Mouse (Mus musculus): ENCODE measurements around the gene Thop1. TPM values are rescaled to one million over a fixed set of nuclear protein-coding genes. Genes with fewer than 3 reads are reported as not detected.
A peak's percentile ranks its signal among the peaks of the same experiment; 100 is the strongest.

Thop1 gene
- polyA plus RNA-seq, 2 experiments = 54.1 to 79.0 TPM

DNA sequence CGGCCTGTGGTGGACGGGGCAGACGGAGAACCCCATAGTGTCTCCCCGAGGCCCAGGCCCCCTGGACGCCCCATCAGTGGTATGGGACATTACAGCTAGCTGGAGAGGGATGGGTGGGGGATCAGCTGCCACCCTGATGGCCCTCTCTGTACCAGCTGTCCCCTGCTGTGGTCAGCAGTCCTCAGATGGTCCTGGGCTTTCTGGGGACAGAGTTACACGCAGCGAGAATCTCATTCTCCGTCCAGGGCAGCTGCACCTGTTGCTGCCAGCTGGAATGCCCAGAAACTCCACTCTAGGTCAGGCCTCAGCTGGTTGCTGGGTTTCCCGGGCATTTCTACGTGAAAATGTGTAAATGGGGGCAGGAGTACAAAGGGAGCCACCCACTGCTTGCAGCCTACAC, 49.8 kb downstream of the Thop1 start:
- no peak for DNase-seq (ENCODE audit: low spot score)
- Histone ChIP-seq H3K4me3 (replicated peaks; ENCODE audit: low read length) (no peak overlapping the region), H3K27me3 (ENCODE audit: control insufficient read depth, insufficient read depth, low read length) (no peaks in the 10 kb centered on the region), H3K4me1 (ENCODE audit: control insufficient read depth, insufficient read depth, low read length) (no peaks in the 10 kb centered on the region), H3K9me3 (ENCODE audit: control insufficient read depth, low read length) (no peaks in the 10 kb centered on the region), H3K36me3 (ENCODE audit: control insufficient read depth, insufficient read depth, low read length) (peaks cover 94% of the 10 kb centered on the region), H3K27ac (replicated peaks; ENCODE audit: low read depth, low read length) (no peak overlapping the region), H3K9ac (ENCODE audit: low read depth, low read length, severe bottlenecking) (no peak overlapping the region), H3K4me2 (replicated peaks; ENCODE audit: low read depth, low read length, severe bottlenecking) (no peak overlapping the region)
- ATAC-seq (ENCODE audit: low FRiP score, low read depth) = 0 out of 2 replicates have a peak, but pooled peaks have one; percentile 3
- TF ChIP-seq POLR2A (IDR thresholded peaks at IDR 0.05; ENCODE audit: borderline replicate concordance, extremely low read depth, insufficient read depth, insufficient read length) = no peak
- WGBS = 89% methylated on average over 10 of the region's 10 CpGs

DNA sequence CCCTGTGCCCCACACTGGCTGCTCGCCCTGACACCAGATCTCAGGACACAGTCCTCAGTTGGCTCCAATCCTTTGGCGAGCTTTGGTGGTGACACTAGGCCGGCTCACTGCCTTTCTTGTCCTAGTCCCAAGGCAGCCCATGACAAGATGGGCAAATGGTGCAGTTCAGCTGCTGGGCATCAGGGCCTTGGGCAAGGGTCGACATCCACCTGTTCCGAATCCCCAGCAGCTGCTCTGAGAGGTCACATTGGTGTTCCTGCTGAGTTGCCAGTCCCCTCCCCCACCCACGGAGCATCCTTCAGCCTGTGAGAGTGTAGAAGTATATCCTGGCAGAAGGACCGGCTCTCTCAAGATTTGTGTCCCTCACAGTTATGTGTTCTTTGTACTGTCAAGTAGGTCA, 50.8 kb downstream of the Thop1 start:
- peaks cover 87% of the 10 kb centered on the region for H3K36me3 ChIP-seq (ENCODE audit: control insufficient read depth, insufficient read depth, low read length)
- no peak for DNase-seq (ENCODE audit: low spot score)
- no peak overlapping the region for H3K27ac ChIP-seq (replicated peaks; ENCODE audit: low read depth, low read length)
- no peaks in the 10 kb centered on the region for H3K9me3 ChIP-seq (ENCODE audit: control insufficient read depth, low read length)
- H3K4me2 ChIP-seq (replicated peaks; ENCODE audit: low read depth, low read length, severe bottlenecking) = no peak overlapping the region
- WGBS = 84% methylated on average over 7 of the region's 7 CpGs
- TF ChIP-seq POLR2A (IDR thresholded peaks at IDR 0.05; ENCODE audit: borderline replicate concordance, extremely low read depth, insufficient read depth, insufficient read length) = no peak
- H3K4me3 ChIP-seq (replicated peaks; ENCODE audit: low read length) = no peak overlapping the region
- H3K9ac ChIP-seq (ENCODE audit: low read depth, low read length, severe bottlenecking) = no peak overlapping the region
- ATAC-seq (ENCODE audit: low FRiP score, low read depth) = no peak
- no peaks in the 10 kb centered on the region for H3K4me1 ChIP-seq (ENCODE audit: control insufficient read depth, insufficient read depth, low read length)
- H3K27me3 ChIP-seq (ENCODE audit: control insufficient read depth, insufficient read depth, low read length) = no peaks in the 10 kb centered on the region

DNA sequence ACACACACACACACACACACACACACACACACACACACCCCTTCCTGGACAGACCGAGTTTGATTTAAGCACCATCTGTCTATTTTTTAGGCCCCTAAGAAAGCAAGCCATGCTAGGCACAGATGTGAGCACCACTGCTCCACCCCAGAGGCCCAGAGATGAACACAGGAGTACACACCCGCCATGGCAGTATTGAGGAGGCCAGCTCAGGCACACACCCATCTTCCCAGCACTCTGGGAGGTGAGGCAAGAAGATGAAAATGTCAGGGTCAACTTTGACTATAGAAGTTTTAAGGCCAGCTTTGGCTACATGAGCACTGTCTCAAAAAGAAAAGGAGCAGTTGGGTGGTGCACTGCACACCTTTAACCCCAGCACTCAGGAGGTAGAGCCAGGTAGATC, 53.1 kb downstream of the Thop1 start:
- DNase-seq (ENCODE audit: low spot score) = no peak
- Histone ChIP-seq H3K36me3 (ENCODE audit: control insufficient read depth, insufficient read depth, low read length) (peaks cover 69% of the 10 kb centered on the region), H3K9ac (ENCODE audit: low read depth, low read length, severe bottlenecking) (no peak overlapping the region), H3K27ac (replicated peaks; ENCODE audit: low read depth, low read length) (no peak overlapping the region), H3K27me3 (ENCODE audit: control insufficient read depth, insufficient read depth, low read length) (no peaks in the 10 kb centered on the region), H3K9me3 (ENCODE audit: control insufficient read depth, low read length) (no peaks in the 10 kb centered on the region), H3K4me2 (replicated peaks; ENCODE audit: low read depth, low read length, severe bottlenecking) (no peak overlapping the region), H3K4me3 (replicated peaks; ENCODE audit: low read length) (no peak overlapping the region), H3K4me1 (ENCODE audit: control insufficient read depth, insufficient read depth, low read length) (no peaks in the 10 kb centered on the region)
- no peak for TF ChIP-seq POLR2A (IDR thresholded peaks at IDR 0.05; ENCODE audit: borderline replicate concordance, extremely low read depth, insufficient read depth, insufficient read length)
- WGBS = 83% methylated on average over 2 of the region's 2 CpGs
- ATAC-seq (ENCODE audit: low FRiP score, low read depth) = no peak

DNA sequence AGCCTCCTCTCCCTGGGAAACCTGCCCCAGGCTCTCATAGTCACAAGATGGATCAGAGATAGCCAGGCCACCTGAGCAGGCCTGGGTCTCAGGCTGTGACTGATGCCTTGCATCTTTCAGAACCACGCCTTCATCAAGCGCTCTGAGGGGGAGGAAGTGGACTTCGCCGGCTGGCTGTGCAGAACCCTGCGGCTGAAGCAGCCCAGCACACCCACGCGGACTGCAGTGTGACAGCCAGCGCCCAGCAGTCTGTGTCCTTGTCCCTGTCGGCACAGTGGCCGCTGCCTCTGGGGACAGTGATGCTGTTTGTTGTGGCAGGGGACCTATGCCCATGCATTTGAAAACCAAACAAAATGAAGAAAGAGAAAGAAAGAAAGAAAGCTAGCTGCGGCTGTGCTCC, 53.7 kb downstream of the Thop1 start:
- TF ChIP-seq POLR2A (IDR thresholded peaks at IDR 0.05; ENCODE audit: borderline replicate concordance, extremely low read depth, insufficient read depth, insufficient read length) = no peak
- ATAC-seq (ENCODE audit: low FRiP score, low read depth) (no peak), DNase-seq (ENCODE audit: low spot score) (no peak)
- Histone ChIP-seq H3K36me3 (ENCODE audit: control insufficient read depth, insufficient read depth, low read length) (peaks cover 64% of the 10 kb centered on the region), H3K9ac (ENCODE audit: low read depth, low read length, severe bottlenecking) (no peak overlapping the region), H3K27me3 (ENCODE audit: control insufficient read depth, insufficient read depth, low read length) (no peaks in the 10 kb centered on the region), H3K27ac (replicated peaks; ENCODE audit: low read depth, low read length) (no peak overlapping the region), H3K4me2 (replicated peaks; ENCODE audit: low read depth, low read length, severe bottlenecking) (no peak overlapping the region), H3K4me3 (replicated peaks; ENCODE audit: low read length) (no peak overlapping the region), H3K9me3 (ENCODE audit: control insufficient read depth, low read length) (no peaks in the 10 kb centered on the region), H3K4me1 (ENCODE audit: control insufficient read depth, insufficient read depth, low read length) (peaks cover 1% of the 10 kb centered on the region; the same call in 1 of the 2 replicates)
- WGBS = 84% methylated on average over 11 of the region's 11 CpGs

Small RNA genes lying within 50 kb of the gene (microRNA-seq; reads per million reads assigned to microRNA genes)
- gene Mir5615-1 = not detected
- not detected for gene Mir5615-2

Other genes starting within 250 kb of the Thop1 start
- 882 and 1,248 TPM in 2 replicates for gene Oaz1, start 243.4 kb upstream of the Thop1 start, polyA plus RNA-seq (2012; rRNA removed)
- 1,813 and 1,884 TPM in 2 replicates for gene Oaz1, start 243.4 kb upstream of the Thop1 start, polyA plus RNA-seq (2014; fragmentation: Nextera tagmentation; extraction: Ambion mirVana)
- 0.88 and 1.4 TPM in 2 replicates for gene Lingo3, start 226.0 kb upstream of the Thop1 start, polyA plus RNA-seq (2012; rRNA removed)
- gene Lingo3, start 226.0 kb upstream of the Thop1 start, polyA plus RNA-seq (2014; fragmentation: Nextera tagmentation; extraction: Ambion mirVana) = 0.56 and 0.82 TPM in 2 replicates
- 366 and 417 TPM in 2 replicates for gene Lsm7, start 214.8 kb upstream of the Thop1 start, polyA plus RNA-seq (2012; rRNA removed)
- gene Lsm7, start 214.8 kb upstream of the Thop1 start, polyA plus RNA-seq (2014; fragmentation: Nextera tagmentation; extraction: Ambion mirVana) = 360 and 371 TPM in 2 replicates
- gene Sppl2b, start 214.8 kb upstream of the Thop1 start, polyA plus RNA-seq (2012; rRNA removed) = 86.8 and 128 TPM in 2 replicates
- gene Sppl2b, start 214.8 kb upstream of the Thop1 start, polyA plus RNA-seq (2014; fragmentation: Nextera tagmentation; extraction: Ambion mirVana) = 40.8 and 41.8 TPM in 2 replicates
- gene Tmprss9, start 198.2 kb upstream of the Thop1 start, polyA plus RNA-seq (2012; rRNA removed) = 0.04 TPM in 1 of 2 replicates, not detected in the other
- gene Tmprss9, start 198.2 kb upstream of the Thop1 start, polyA plus RNA-seq (2014; fragmentation: Nextera tagmentation; extraction: Ambion mirVana) = 0.10 TPM in 1 of 2 replicates, not detected in the other
- gene Timm13, start 169.1 kb upstream of the Thop1 start, polyA plus RNA-seq (2012; rRNA removed) = 187 and 229 TPM in 2 replicates
- gene Timm13, start 169.1 kb upstream of the Thop1 start, polyA plus RNA-seq (2014; fragmentation: Nextera tagmentation; extraction: Ambion mirVana) = 330 and 335 TPM in 2 replicates
- 75.9 and 77.5 TPM in 2 replicates for gene Lmnb2, start 151.8 kb upstream of the Thop1 start, polyA plus RNA-seq (2012; rRNA removed)
- 19.1 and 21.5 TPM in 2 replicates for gene Lmnb2, start 151.8 kb upstream of the Thop1 start, polyA plus RNA-seq (2014; fragmentation: Nextera tagmentation; extraction: Ambion mirVana)
- gene Gadd45b, start 140.0 kb upstream of the Thop1 start, polyA plus RNA-seq (2012; rRNA removed) = 46.2 and 52.2 TPM in 2 replicates
- 33.8 and 36.6 TPM in 2 replicates for gene Gadd45b, start 140.0 kb upstream of the Thop1 start, polyA plus RNA-seq (2014; fragmentation: Nextera tagmentation; extraction: Ambion mirVana)
- 7.6 and 7.9 TPM in 2 replicates for gene Gng7, start 55.1 kb upstream of the Thop1 start, polyA plus RNA-seq (2012; rRNA removed)
- gene Gng7, start 55.1 kb upstream of the Thop1 start, polyA plus RNA-seq (2014; fragmentation: Nextera tagmentation; extraction: Ambion mirVana) = 6.5 and 7.2 TPM in 2 replicates
- 0.13 and 0.20 TPM in 2 replicates for gene Diras1, start 44.4 kb upstream of the Thop1 start, polyA plus RNA-seq (2012; rRNA removed)
- gene Diras1, start 44.4 kb upstream of the Thop1 start, polyA plus RNA-seq (2014; fragmentation: Nextera tagmentation; extraction: Ambion mirVana) = not detected in 2 replicates
- 25.9 and 33.0 TPM in 2 replicates for gene Slc39a3, start 32.6 kb upstream of the Thop1 start, polyA plus RNA-seq (2012; rRNA removed)
- 12.8 and 14.8 TPM in 2 replicates for gene Slc39a3, start 32.6 kb upstream of the Thop1 start, polyA plus RNA-seq (2014; fragmentation: Nextera tagmentation; extraction: Ambion mirVana)
- gene Sgta, start 9.9 kb upstream of the Thop1 start, polyA plus RNA-seq (2012; rRNA removed) = 205 and 263 TPM in 2 replicates
- gene Sgta, start 9.9 kb upstream of the Thop1 start, polyA plus RNA-seq (2014; fragmentation: Nextera tagmentation; extraction: Ambion mirVana) = 176 and 192 TPM in 2 replicates
- 0.44 and 0.54 TPM in 2 replicates for gene Creb3l3, start 28.8 kb downstream of the Thop1 start, polyA plus RNA-seq (2012; rRNA removed)
- 0.58 and 0.74 TPM in 2 replicates for gene Creb3l3, start 28.8 kb downstream of the Thop1 start, polyA plus RNA-seq (2014; fragmentation: Nextera tagmentation; extraction: Ambion mirVana)
- gene Map2k2, start 35.9 kb downstream of the Thop1 start, polyA plus RNA-seq (2012; rRNA removed) = 165 and 176 TPM in 2 replicates
- gene Map2k2, start 35.9 kb downstream of the Thop1 start, polyA plus RNA-seq (2014; fragmentation: Nextera tagmentation; extraction: Ambion mirVana) = 176 and 199 TPM in 2 replicates
- 17.7 and 21.0 TPM in 2 replicates for gene Zbtb7a, start 65.2 kb downstream of the Thop1 start, polyA plus RNA-seq (2012; rRNA removed)
- 30.6 and 35.9 TPM in 2 replicates for gene Zbtb7a, start 65.2 kb downstream of the Thop1 start, polyA plus RNA-seq (2014; fragmentation: Nextera tagmentation; extraction: Ambion mirVana)
- gene Pias4, start 97.9 kb downstream of the Thop1 start, polyA plus RNA-seq (2012; rRNA removed) = 35.1 and 49.4 TPM in 2 replicates
- gene Pias4, start 97.9 kb downstream of the Thop1 start, polyA plus RNA-seq (2014; fragmentation: Nextera tagmentation; extraction: Ambion mirVana) = 40.4 and 44.2 TPM in 2 replicates
- 1,329 and 1,559 TPM in 2 replicates for gene Eef2, start 106.6 kb downstream of the Thop1 start, polyA plus RNA-seq (2012; rRNA removed)
- gene Eef2, start 106.6 kb downstream of the Thop1 start, polyA plus RNA-seq (2014; fragmentation: Nextera tagmentation; extraction: Ambion mirVana) = 544 and 581 TPM in 2 replicates
- 73.0 and 81.8 TPM in 2 replicates for gene Dapk3, start 113.0 kb downstream of the Thop1 start, polyA plus RNA-seq (2012; rRNA removed)
- gene Dapk3, start 113.0 kb downstream of the Thop1 start, polyA plus RNA-seq (2014; fragmentation: Nextera tagmentation; extraction: Ambion mirVana) = 57.7 and 60.9 TPM in 2 replicates
- gene 4930442H23Rik, start 113.8 kb downstream of the Thop1 start, polyA plus RNA-seq (2012; rRNA removed) = not detected in 2 replicates
- gene 4930442H23Rik, start 113.8 kb downstream of the Thop1 start, polyA plus RNA-seq (2014; fragmentation: Nextera tagmentation; extraction: Ambion mirVana) = not detected in 2 replicates
- 0.31 and 0.43 TPM in 2 replicates for gene Nmrk2, start 132.0 kb downstream of the Thop1 start, polyA plus RNA-seq (2012; rRNA removed)
- gene Nmrk2, start 132.0 kb downstream of the Thop1 start, polyA plus RNA-seq (2014; fragmentation: Nextera tagmentation; extraction: Ambion mirVana) = 0.64 and 0.87 TPM in 2 replicates
- gene Atcay, start 160.8 kb downstream of the Thop1 start, polyA plus RNA-seq (2012; rRNA removed) = 0.67 and 0.74 TPM in 2 replicates
- gene Atcay, start 160.8 kb downstream of the Thop1 start, polyA plus RNA-seq (2014; fragmentation: Nextera tagmentation; extraction: Ambion mirVana) = 0.25 TPM in 1 of 2 replicates, not detected in the other
- gene Zfr2, start 163.1 kb downstream of the Thop1 start, polyA plus RNA-seq (2012; rRNA removed) = 39.7 and 44.7 TPM in 2 replicates
- gene Zfr2, start 163.1 kb downstream of the Thop1 start, polyA plus RNA-seq (2014; fragmentation: Nextera tagmentation; extraction: Ambion mirVana) = 9.7 and 10.5 TPM in 2 replicates
- gene Matk, start 182.9 kb downstream of the Thop1 start, polyA plus RNA-seq (2012; rRNA removed) = 9.9 and 10.6 TPM in 2 replicates
- 5.9 and 6.8 TPM in 2 replicates for gene Matk, start 182.9 kb downstream of the Thop1 start, polyA plus RNA-seq (2014; fragmentation: Nextera tagmentation; extraction: Ambion mirVana)
- gene Mrpl54, start 196.9 kb downstream of the Thop1 start, polyA plus RNA-seq (2012; rRNA removed) = 93.0 and 124 TPM in 2 replicates
- 200 and 202 TPM in 2 replicates for gene Mrpl54, start 196.9 kb downstream of the Thop1 start, polyA plus RNA-seq (2014; fragmentation: Nextera tagmentation; extraction: Ambion mirVana)
- 77.9 and 102 TPM in 2 replicates for gene Apba3, start 196.9 kb downstream of the Thop1 start, polyA plus RNA-seq (2012; rRNA removed)
- gene Apba3, start 196.9 kb downstream of the Thop1 start, polyA plus RNA-seq (2014; fragmentation: Nextera tagmentation; extraction: Ambion mirVana) = 58.2 and 59.2 TPM in 2 replicates
- 2.8 and 3.5 TPM in 2 replicates for gene Tjp3, start 221.5 kb downstream of the Thop1 start, polyA plus RNA-seq (2012; rRNA removed)
- 5.2 and 6.4 TPM in 2 replicates for gene Tjp3, start 221.5 kb downstream of the Thop1 start, polyA plus RNA-seq (2014; fragmentation: Nextera tagmentation; extraction: Ambion mirVana)
- 70.4 and 93.4 TPM in 2 replicates for gene Pip5k1c, start 222.9 kb downstream of the Thop1 start, polyA plus RNA-seq (2012; rRNA removed)
- 53.0 and 60.4 TPM in 2 replicates for gene Pip5k1c, start 222.9 kb downstream of the Thop1 start, polyA plus RNA-seq (2014; fragmentation: Nextera tagmentation; extraction: Ambion mirVana)